Mouse (Mus musculus) liver, adult 2 months (tissue): ENCODE data around the gene Impg2. TPM values are rescaled to one million over a fixed set of nuclear protein-coding genes. Genes with fewer than 3 reads are reported as not detected.
A peak's percentile ranks its signal among the peaks of the same experiment; 100 is the strongest.

ENCODE experiments used
- DNase-seq: peaks from one replicate; pipeline ENCODE4 v3.0.0-alpha.2; 2011; ENCODE audit warnings: low read depth, low spot score; ENCODE audit errors: extremely low read depth
- H3K27ac ChIP-seq: fragments of 200-500 bp; replicated peaks from 2 replicates; pipeline ENCODE4 v1.5.1; 2012; ENCODE audit warnings: low read depth, mild to moderate bottlenecking, control low read depth, inconsistent platforms, low read length; ENCODE audit not compliant: insufficient read depth
- H3K27me3 ChIP-seq: fragments of 200-500 bp; 2 replicates; pipeline ENCODE4 v1.6.1; 2012; ENCODE audit warnings: mild to moderate bottlenecking, moderate library complexity, low read length, inconsistent platforms; ENCODE audit not compliant: control insufficient read depth, insufficient read depth
- H3K36me3 ChIP-seq: fragments of 200-500 bp; 2 replicates; pipeline ENCODE4 v1.6.1; 2012; ENCODE audit warnings: low read length, inconsistent platforms; ENCODE audit not compliant: control insufficient read depth, insufficient read depth
- H3K4me1 ChIP-seq: fragments of 200-500 bp; 2 replicates; pipeline ENCODE4 v1.6.1; 2011; ENCODE audit warnings: low read length; ENCODE audit not compliant: control insufficient read depth, insufficient read depth
- H3K4me3 ChIP-seq: fragments of 200-500 bp; 2 replicates; pipeline ENCODE4 v1.5.1; 2011; ENCODE audit warnings: low read depth, mild to moderate bottlenecking, control low read depth, low read length, moderate library complexity; ENCODE audit not compliant: insufficient read depth
- H3K79me2 ChIP-seq: fragments of 200-500 bp; 2 replicates; pipeline ENCODE4 v1.6.1; 2012; ENCODE audit warnings: inconsistent platforms, mild to moderate bottlenecking, low read length, moderate library complexity; ENCODE audit not compliant: control insufficient read depth, insufficient read depth
- H3K9ac ChIP-seq: fragments of 200-500 bp; 2 replicates; pipeline ENCODE4 v1.6.1; 2012; ENCODE audit warnings: low read depth, mild to moderate bottlenecking, control low read depth, inconsistent platforms, low read length
- CTCF ChIP-seq: fragments of 200-500 bp; IDR thresholded peaks from 2 replicates; pipeline ENCODE4 v1.5.1; 2011; ENCODE audit warnings: low read depth, low read length, control low read depth
- POLR2A ChIP-seq: fragments of 200-500 bp; IDR thresholded peaks from 2 replicates; pipeline ENCODE4 v1.6.1; 2011; ENCODE audit warnings: low read length, control low read depth; ENCODE audit not compliant: insufficient read depth; ENCODE audit errors: extremely low read depth
- WGBS: fragments of 180-500 bp; shearing (Covaris S2); methylation state at CpG from one replicate; pipeline ENCODE4 v1.1.7; 2018; 5-methylcytosine and 5-hydroxymethylcytosine counted together
- polyA plus RNA-seq: library from polyadenylated mRNA; depleted of rRNA; stranded (reverse); fragments of >200 nt; gene quantifications from 2 replicates; pipeline ENCODE4 v1.2.3, GENCODE M21; 2012
- total RNA-seq: library from RNA; depleted of rRNA; stranded (reverse); fragments of >200 nt; gene quantifications from 2 replicates; pipeline ENCODE4 v1.2.3, GENCODE M21; 2014

Gene Impg2
- total and polyA plus RNA-seq, 2 experiments: 0.31 to 3.2 TPM

DNA sequence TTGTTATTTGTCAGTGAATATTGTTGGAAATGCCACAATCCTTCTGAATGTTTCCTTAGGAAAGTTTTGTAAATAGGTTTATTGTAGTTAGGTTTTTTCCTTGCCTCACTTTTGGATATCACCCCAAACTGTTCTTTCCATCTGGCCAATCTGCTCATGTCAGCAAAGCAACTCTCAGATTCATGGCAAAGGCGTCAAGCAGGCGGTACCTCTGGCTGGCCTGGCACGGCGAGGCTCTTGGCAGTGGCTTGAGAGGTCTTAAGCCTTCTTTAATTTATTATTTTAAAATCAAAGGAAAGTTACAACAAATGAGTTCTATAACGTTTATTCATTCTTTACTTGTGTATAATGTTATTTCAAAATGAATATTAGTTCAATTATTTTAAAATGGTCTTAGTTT lies 82.0 kb downstream of the Impg2 start:
- TF ChIP-seq POLR2A (no peak), CTCF (no peak)

DNA sequence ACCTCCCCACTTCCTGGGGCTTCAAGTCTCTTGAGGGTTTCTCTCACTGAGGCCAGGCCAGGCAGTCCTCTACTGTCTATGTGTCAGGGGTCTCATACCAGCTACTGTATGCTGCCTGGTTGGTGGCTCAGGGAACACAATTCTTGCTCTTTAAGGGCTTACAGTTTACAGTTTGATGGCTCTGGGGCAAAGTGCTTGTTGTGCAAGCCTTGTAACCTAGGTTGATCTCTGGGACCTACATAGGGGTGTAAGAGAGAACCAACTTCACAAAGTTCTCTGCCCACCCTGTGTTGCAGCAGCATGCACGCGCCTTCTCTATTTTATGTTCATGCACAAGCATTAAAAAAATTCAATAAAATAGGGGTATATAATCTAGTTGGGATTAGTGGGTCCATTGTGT lies 82.9 kb downstream of the Impg2 start:
- Histone ChIP-seq H3K79me2 (no peaks in the 10 kb centered on the region), H3K36me3 (no peaks in the 10 kb centered on the region), H3K27me3 (no peaks in the 10 kb centered on the region), H3K4me1 (peaks cover 2% of the 10 kb centered on the region; the same call in 1 of the 2 replicates), H3K9ac (no peak overlapping the region), H3K27ac (no peak overlapping the region), H3K4me3 (no peak overlapping the region)
- TF ChIP-seq CTCF: no peak
- TF ChIP-seq POLR2A: no peak
- 88% methylated on average over 2 of the region's 2 CpGs for WGBS
- DNase-seq: peak; percentile 80

More for the DNA sequence above, 82.0 kb downstream of the Impg2 start:
- Histone ChIP-seq H3K27ac (no peak overlapping the region), H3K4me3 (no peak overlapping the region), H3K9ac (no peak overlapping the region), H3K4me1 (peaks cover 2% of the 10 kb centered on the region; the same call in 1 of the 2 replicates), H3K36me3 (no peaks in the 10 kb centered on the region), H3K79me2 (no peaks in the 10 kb centered on the region), H3K27me3 (no peaks in the 10 kb centered on the region)
- WGBS: 87% methylated on average over 5 of the region's 5 CpGs
- DNase-seq: peak; percentile 8

DNA sequence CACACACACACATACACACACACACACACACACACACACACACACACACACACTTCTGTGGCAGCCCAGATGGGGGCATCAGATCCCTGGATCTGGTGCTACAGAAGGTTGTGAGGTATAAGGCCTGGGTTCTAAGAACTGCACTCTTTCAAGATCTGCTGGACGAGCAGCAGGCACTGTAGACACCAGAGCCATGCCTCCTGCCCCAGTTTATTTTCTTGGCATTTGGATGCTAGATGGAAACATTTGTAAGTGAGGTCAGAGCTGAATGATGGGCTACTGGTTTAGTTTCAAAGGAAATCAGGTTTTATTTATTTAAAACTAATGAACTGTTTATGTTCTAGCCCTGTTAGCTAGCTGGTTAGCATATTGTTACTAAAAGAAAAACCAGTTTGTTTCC lies 90.8 kb downstream of the Impg2 start:
- no peak overlapping the region for H3K27ac ChIP-seq
- no peaks in the 10 kb centered on the region for H3K27me3 ChIP-seq
- no peaks in the 10 kb centered on the region for H3K4me1 ChIP-seq
- 85% methylated on average over 1 of the region's 1 CpGs for WGBS
- DNase-seq: no peak
- H3K79me2 ChIP-seq: no peaks in the 10 kb centered on the region
- TF ChIP-seq POLR2A: no peak
- TF ChIP-seq CTCF: no peak
- H3K36me3 ChIP-seq: no peaks in the 10 kb centered on the region
- no peak overlapping the region for H3K4me3 ChIP-seq
- H3K9ac ChIP-seq: no peak overlapping the region

DNA sequence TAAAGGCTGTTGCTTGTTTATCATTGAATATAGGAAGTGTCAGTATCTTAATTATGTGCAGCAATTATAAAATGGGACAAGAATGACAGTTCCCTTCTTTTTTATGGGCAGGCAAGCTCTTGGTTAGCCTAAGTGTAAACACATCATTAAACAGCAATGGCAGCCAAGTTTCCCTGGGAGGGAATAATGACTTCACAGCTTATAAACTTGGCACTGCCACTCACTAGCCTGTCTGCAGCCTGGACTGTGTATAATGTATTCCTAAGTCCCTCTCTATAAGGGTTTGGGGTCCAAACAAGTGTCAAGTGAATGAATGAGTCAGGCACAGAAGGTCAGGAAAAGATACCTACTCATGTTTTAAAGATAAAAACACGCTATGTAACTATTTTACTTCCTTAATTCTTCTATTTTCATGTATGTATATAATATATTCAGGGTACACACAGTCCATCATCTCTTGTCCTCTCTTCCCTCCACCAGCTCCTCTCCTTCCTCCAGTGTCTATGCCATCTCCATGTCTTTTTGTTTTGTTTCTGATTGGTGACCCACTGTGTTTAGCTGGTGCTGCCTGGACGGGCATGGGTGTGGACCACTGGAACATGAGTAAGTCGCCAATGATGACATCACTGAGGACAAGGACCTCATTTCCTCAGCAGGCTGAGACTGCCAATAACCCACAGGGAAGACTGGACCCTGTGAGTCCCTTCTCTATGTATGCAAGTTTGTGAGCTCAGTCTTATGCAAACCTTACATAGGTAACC lies 92.0 kb downstream of the Impg2 start:
- Histone ChIP-seq H3K4me3 (no peak overlapping the region), H3K4me1 (no peaks in the 10 kb centered on the region), H3K36me3 (no peaks in the 10 kb centered on the region), H3K79me2 (no peaks in the 10 kb centered on the region), H3K9ac (no peak overlapping the region), H3K27me3 (no peaks in the 10 kb centered on the region), H3K27ac (no peak overlapping the region)
- no peak for TF ChIP-seq CTCF
- no peak for TF ChIP-seq POLR2A
- 77% methylated on average over 3 of the region's 3 CpGs for WGBS
- no peak for DNase-seq

DNA sequence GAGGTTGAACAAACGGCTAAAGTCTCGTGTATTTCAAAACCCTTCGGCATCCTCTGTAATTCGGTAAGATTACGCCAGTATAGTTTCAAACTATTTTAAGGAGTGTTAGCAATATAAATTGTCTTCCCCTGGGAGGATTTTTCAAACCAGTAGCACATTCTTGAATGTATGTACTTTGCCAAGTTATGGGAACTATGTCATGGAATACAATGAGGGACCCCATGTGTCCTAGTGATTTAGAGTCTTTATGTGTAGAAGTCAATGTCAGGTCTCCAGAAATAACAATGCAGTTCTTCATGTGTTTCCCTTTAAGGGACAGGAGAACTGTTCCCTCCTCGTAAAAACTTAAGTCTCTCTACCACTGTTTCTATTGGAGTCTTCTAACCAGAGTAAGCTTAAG lies 94.1 kb downstream of the Impg2 start:
- Histone ChIP-seq H3K27me3 (no peaks in the 10 kb centered on the region), H3K9ac (no peak overlapping the region), H3K4me1 (no peaks in the 10 kb centered on the region), H3K4me3 (no peak overlapping the region), H3K27ac (no peak overlapping the region), H3K36me3 (no peaks in the 10 kb centered on the region), H3K79me2 (no peaks in the 10 kb centered on the region)
- DNase-seq: no peak
- TF ChIP-seq CTCF (no peak), POLR2A (no peak)
- whole genome bisulfite sequencing: 90% methylated on average over 6 of the region's 6 CpGs

DNA sequence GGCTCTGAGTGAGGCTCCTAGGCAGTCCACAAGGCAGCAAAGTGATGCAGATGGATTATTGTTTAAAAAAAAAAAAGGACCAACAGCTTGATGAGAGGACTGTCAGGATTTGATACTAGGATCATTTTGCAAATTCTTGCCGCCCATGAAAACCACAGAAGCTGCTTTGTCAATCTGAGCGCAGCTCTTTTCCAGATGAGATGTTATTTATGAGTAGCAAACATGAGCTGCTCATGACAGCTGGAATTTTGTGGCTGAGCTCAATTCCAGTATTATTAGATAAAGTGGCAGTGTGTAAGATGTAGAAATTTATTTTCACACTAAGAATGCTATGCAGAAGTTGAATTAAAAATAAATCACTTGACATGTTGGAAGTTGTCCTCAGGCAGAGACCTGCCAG lies 94.7 kb downstream of the Impg2 start:
- Histone ChIP-seq H3K9ac (no peak overlapping the region), H3K4me1 (no peaks in the 10 kb centered on the region), H3K79me2 (no peaks in the 10 kb centered on the region), H3K27ac (no peak overlapping the region), H3K4me3 (no peak overlapping the region), H3K27me3 (no peaks in the 10 kb centered on the region), H3K36me3 (no peaks in the 10 kb centered on the region)
- TF ChIP-seq CTCF (no peak), POLR2A (no peak)
- 91% methylated on average over 2 of the region's 2 CpGs for WGBS
- DNase-seq: no peak
